Mouse (Mus musculus): ENCODE data around the gene Phgdh. TPM values are rescaled to one million over a fixed set of nuclear protein-coding genes. Genes with fewer than 3 reads are reported as not detected.

The Phgdh gene
- polyA plus RNA-seq, 1 experiment from 2014 or later: 487 TPM

- DNase-seq (ENCODE audit: low read depth, low spot score) (no peak), ATAC-seq (no peak)
- TF ChIP-seq CTCF (IDR thresholded peaks at IDR 0.05): no peak
- H3K27me3 ChIP-seq: no peaks in the 10 kb centered on the region
- in situ Hi-C loops (cut with MboI; ENCODE audit: low pct_unique_long_range_greater_than_20kb): no loop called here
- POLR2A ChIA-PET: no interaction called here
- CTCF ChIA-PET: interaction anchor here (0.6 to 1.6 kb wide), 2 partner anchors 44 to 110 kb away, joined by 3 read pairs; no protein-coding TSS in a partner anchor
Measured at GRCm38 (mm10) chr3:98336661-98337654, 2.8 kb downstream of the Phgdh start.

GRCm38 (mm10) chr3:98335886-98336285 lies 3.9 kb downstream of the Phgdh start:
- ChIA-PET POLR2A (interaction anchor here (0.9 kb wide), 1 partner anchor 18 kb away, joined by 8 read pairs; no protein-coding TSS in a partner anchor), CTCF (interaction anchor here (1.6 to 1.7 kb wide), 2 partner anchors 16 to 109 kb away, joined by 3 to 8 read pairs; no protein-coding TSS in a partner anchor)
- TF ChIP-seq CTCF (IDR thresholded peaks at IDR 0.05): no peak
- DNase-seq (ENCODE audit: low read depth, low spot score): no peak
- ATAC-seq: no peak
- in situ Hi-C loops (cut with MboI; ENCODE audit: low pct_unique_long_range_greater_than_20kb): no loop called here
- no peaks in the 10 kb centered on the region for H3K27me3 ChIP-seq

GRCm38 (mm10) chr3:98335331-98335730 lies 4.5 kb downstream of the Phgdh start:
- H3K27me3 ChIP-seq: no peaks in the 10 kb centered on the region
- no peak for ATAC-seq
- ChIA-PET CTCF (interaction anchor here (1.6 to 1.7 kb wide), 2 partner anchors 15 to 108 kb away, joined by 3 to 8 read pairs; no protein-coding TSS in a partner anchor), POLR2A (interaction anchor here (0.9 kb wide), 1 partner anchor 17 kb away, joined by 8 read pairs; no protein-coding TSS in a partner anchor)
- in situ Hi-C loops (cut with MboI; ENCODE audit: low pct_unique_long_range_greater_than_20kb): no loop called here
- no peak for TF ChIP-seq CTCF (IDR thresholded peaks at IDR 0.05)
- no peak for DNase-seq (ENCODE audit: low read depth, low spot score)

GRCm38 (mm10) chr3:98334010-98334409 lies 5.8 kb downstream of the Phgdh start:
- no peak for TF ChIP-seq CTCF (IDR thresholded peaks at IDR 0.05)
- in situ Hi-C loops (cut with MboI; ENCODE audit: low pct_unique_long_range_greater_than_20kb): no loop called here
- ChIA-PET CTCF (interaction anchor here (0.8 to 2.2 kb wide), 3 partner anchors 10 to 348 kb away, joined by 3 to 8 read pairs (median 6); no protein-coding TSS in a partner anchor), POLR2A (interaction anchor here (0.7 kb wide), 2 partner anchors 139 to 1291 kb away, joined by 3 to 8 read pairs; no protein-coding TSS in a partner anchor)
- no peaks in the 10 kb centered on the region for H3K27me3 ChIP-seq
- DNase-seq (ENCODE audit: low read depth, low spot score) (no peak), ATAC-seq (no peak)

- ChIA-PET POLR2A (interaction anchor here (0.7 kb wide), 1 partner anchor 655 kb away, joined by 3 read pairs; no protein-coding TSS in a partner anchor), CTCF (interaction anchor here (1.0 to 1.3 kb wide), 2 partner anchors 10 to 27 kb away, joined by 3 to 6 read pairs; no protein-coding TSS in a partner anchor)
- ATAC-seq (no peak), DNase-seq (ENCODE audit: low read depth, low spot score) (no peak)
- in situ Hi-C loops (cut with MboI; ENCODE audit: low pct_unique_long_range_greater_than_20kb): no loop called here
- TF ChIP-seq CTCF (IDR thresholded peaks at IDR 0.05): no peak
- no peaks in the 10 kb centered on the region for H3K27me3 ChIP-seq
Measured at GRCm38 (mm10) chr3:98324235-98324634, 15.6 kb downstream of the Phgdh start.

- CTCF ChIA-PET: interaction anchor here (1.6 kb wide), 1 partner anchor 10 kb away, joined by 4 read pairs; no protein-coding TSS in a partner anchor
- no peak for DNase-seq (ENCODE audit: low read depth, low spot score)
- H3K27me3 ChIP-seq: no peaks in the 10 kb centered on the region
- POLR2A ChIA-PET: interaction anchor here (1.0 kb wide), 1 partner anchor 110 kb away, joined by 3 read pairs; no protein-coding TSS in a partner anchor
- ATAC-seq: no peak
- no peak for TF ChIP-seq CTCF (IDR thresholded peaks at IDR 0.05)
- in situ Hi-C loops (cut with MboI; ENCODE audit: low pct_unique_long_range_greater_than_20kb): no loop called here
Measured at GRCm38 (mm10) chr3:98322209-98322608, 17.6 kb downstream of the Phgdh start.

GRCm38 (mm10) chr3:98319190-98319589 lies 20.6 kb downstream of the Phgdh start:
- DNase-seq (ENCODE audit: low read depth, low spot score) (no peak), ATAC-seq (no peak)
- in situ Hi-C loops (cut with MboI; ENCODE audit: low pct_unique_long_range_greater_than_20kb): loop anchor here (10.0 kb wide), 1 partner anchor 394 kb away; no protein-coding TSS in a partner anchor
- H3K27me3 ChIP-seq: no peaks in the 10 kb centered on the region
- CTCF ChIA-PET: interaction anchor here (0.9 to 4.3 kb wide), 4 partner anchors 10 to 95 kb away, joined by 3 to 18 read pairs (median 6); no protein-coding TSS in a partner anchor
- no peak for TF ChIP-seq CTCF (IDR thresholded peaks at IDR 0.05)
- POLR2A ChIA-PET: interaction anchor here (0.7 kb wide), 1 partner anchor 457 kb away, joined by 3 read pairs; no protein-coding TSS in a partner anchor

- ChIA-PET CTCF (interaction anchor here (4.3 kb wide), 1 partner anchor 90 kb away, joined by 18 read pairs; no protein-coding TSS in a partner anchor), POLR2A (no interaction called here)
- peak; percentile 43 for DNase-seq (ENCODE audit: low read depth, low spot score)
- ATAC-seq: no peak
- in situ Hi-C loops (cut with MboI; ENCODE audit: low pct_unique_long_range_greater_than_20kb): loop anchor here (10.0 kb wide), 1 partner anchor 392 kb away; no protein-coding TSS in a partner anchor
- no peak for TF ChIP-seq CTCF (IDR thresholded peaks at IDR 0.05)
- H3K27me3 ChIP-seq: no peaks in the 10 kb centered on the region
Measured at GRCm38 (mm10) chr3:98317143-98317542, 22.6 kb downstream of the Phgdh start.

- ATAC-seq: no peak
- CTCF ChIA-PET: interaction anchor here (1.2 to 4.3 kb wide), 3 partner anchors 10 to 89 kb away, joined by 3 to 41 read pairs (median 18); no protein-coding TSS in a partner anchor
- in situ Hi-C loops (cut with MboI; ENCODE audit: low pct_unique_long_range_greater_than_20kb): loop anchor here (10.0 kb wide), 1 partner anchor 390 kb away; no protein-coding TSS in a partner anchor
- H3K27me3 ChIP-seq: no peaks in the 10 kb centered on the region
- POLR2A ChIA-PET: interaction anchor here (0.9 kb wide), 1 partner anchor 88 kb away, joined by 3 read pairs; no protein-coding TSS in a partner anchor
- no peak for DNase-seq (ENCODE audit: low read depth, low spot score)
- TF ChIP-seq CTCF (IDR thresholded peaks at IDR 0.05): no peak
Measured at GRCm38 (mm10) chr3:98315181-98315580, 24.6 kb downstream of the Phgdh start.
